Mouse (Mus musculus) liver, embryonic 14.5 days (tissue): ENCODE results near the gene Kidins220.
A peak's percentile ranks its signal among the peaks of the same experiment; 100 is the strongest.

ENCODE experiments used
- CTCF ChIP-seq: IDR thresholded peaks from 2 replicates; pipeline ENCODE4 v1.5.1; 2016; ENCODE audit warnings: antibody characterized with exemption, low read depth, control low read depth
- EP300 ChIP-seq: IDR thresholded peaks from 2 replicates; pipeline ENCODE4 v1.6.1; 2016; ENCODE audit warnings: antibody characterized with exemption, low read depth

DNA sequence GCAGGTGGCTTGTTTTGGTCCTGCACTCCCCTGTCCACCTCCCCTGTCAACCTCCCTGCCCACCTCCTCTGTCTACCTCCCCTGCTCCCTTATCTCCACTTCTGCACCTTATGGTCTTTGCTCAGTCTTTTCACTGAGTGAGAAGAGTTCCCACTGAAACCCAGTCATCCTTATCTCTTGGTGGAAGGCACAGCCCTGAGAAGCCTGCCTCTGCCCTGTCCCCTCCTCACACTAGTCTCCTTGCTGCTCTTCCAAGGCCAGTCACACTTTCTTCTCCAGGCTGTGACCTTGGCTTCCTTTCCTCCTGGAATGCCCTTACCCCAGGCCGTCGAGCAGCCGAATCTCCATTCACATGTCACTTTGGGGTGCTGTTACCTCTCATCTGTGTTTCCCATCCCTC is 44.0 kb upstream of the Kidins220 start:
- TF ChIP-seq CTCF (no peak), EP300 (peak; percentile 48; the same call in 1 of the 2 replicates)
